Mouse (Mus musculus) bone marrow, adult 2 months (tissue): ENCODE measurements around the gene Srsf10.

Experiments
- CTCF ChIP-seq: fragments of 200-500 bp; IDR thresholded peaks from 2 replicates; pipeline ENCODE4 v1.5.1; 2011; ENCODE audit warnings: low read length, control low read depth; ENCODE audit not compliant: control insufficient read depth, insufficient read depth
- POLR2A ChIP-seq: fragments of 200-500 bp; IDR thresholded peaks from 2 replicates; pipeline ENCODE4 v1.6.1; 2011; ENCODE audit warnings: low read depth, mild to moderate bottlenecking, control low read depth, low read length, borderline replicate concordance; ENCODE audit not compliant: control insufficient read depth

GRCm38 (mm10) chr4:135918635-135919279, 63.2 kb downstream of the Srsf10 start:
- TF ChIP-seq CTCF (no peak), POLR2A (no peak)
